Mouse (Mus musculus): ENCODE data around the gene Eprs. TPM values are rescaled to one million over a fixed set of nuclear protein-coding genes. Genes with fewer than 3 reads are reported as not detected.
"Not testable (repeated sequence)": the region's sequence is repeated elsewhere in the genome, so short reads cannot be mapped to it uniquely, and the experiment has no call there.

Gene Eprs
- 112 and 150 TPM in 2 replicates for polyA plus RNA-seq (2016; fragmentation: Nextera tagmentation; extraction: Ambion mirVana)

DNA sequence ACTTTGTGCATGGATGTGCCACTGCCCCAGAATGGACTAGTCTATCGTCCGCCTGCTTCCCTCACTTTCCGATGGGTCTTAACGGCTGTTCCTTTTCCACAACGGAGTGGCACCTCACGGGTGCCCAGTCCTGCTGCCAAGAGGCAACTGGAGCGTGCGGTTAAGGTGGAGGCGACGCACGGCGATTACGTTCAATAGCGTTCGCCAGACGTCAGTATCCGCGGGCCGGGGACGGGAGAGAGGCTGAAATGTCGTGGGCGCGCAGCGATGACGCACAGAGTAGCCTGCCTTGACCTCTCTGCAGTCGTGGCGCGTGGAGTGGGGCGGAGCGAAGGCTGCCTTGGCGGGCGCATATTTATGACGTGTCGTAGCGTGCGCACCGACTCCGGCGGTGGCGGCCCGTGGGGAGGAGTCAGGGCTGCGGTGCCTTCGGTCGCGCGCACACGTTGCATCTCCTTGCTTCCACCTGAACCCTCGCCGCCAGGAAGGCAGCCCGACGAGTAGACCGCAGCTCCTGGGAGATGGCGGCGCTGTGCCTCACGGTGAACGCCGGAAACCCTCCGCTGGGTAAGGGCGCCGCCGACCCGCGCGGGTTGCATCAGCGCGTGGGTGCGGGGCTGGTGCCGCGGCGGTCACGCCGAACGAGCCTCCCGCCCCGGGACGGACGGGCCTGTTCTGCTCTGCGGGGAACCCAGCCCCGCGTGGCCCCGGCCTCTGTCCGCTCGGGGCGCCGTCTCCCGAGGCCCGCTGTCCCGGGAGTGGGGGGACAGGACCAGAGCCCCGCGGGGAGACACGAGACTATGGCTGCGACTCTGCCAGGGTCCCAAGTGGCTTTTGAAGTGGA lies at the start of gene Eprs:
Eprs (plus strand) TSS at position 368 of the 844 bp plus-strand sequence.
- under 1% methylated on average over 92 of the region's 92 CpGs for WGBS
- Histone ChIP-seq H3K27me3 (ENCODE audit: insufficient read depth, poor library complexity, severe bottlenecking) (no peaks in the 10 kb centered on the region), H3K4me1 (replicated peaks) (peaks cover 28% of the 10 kb centered on the region), H3K27ac (peak within 1 kb of the TSS; percentile 92), H3K4me3 (peak within 1 kb of the TSS; percentile 93), H3K9me3 (no peaks in the 10 kb centered on the region), H3K36me3 (peaks cover 26% of the 10 kb centered on the region)
- DNase-seq (ENCODE audit: low spot score) = peak; percentile 99

DNA sequence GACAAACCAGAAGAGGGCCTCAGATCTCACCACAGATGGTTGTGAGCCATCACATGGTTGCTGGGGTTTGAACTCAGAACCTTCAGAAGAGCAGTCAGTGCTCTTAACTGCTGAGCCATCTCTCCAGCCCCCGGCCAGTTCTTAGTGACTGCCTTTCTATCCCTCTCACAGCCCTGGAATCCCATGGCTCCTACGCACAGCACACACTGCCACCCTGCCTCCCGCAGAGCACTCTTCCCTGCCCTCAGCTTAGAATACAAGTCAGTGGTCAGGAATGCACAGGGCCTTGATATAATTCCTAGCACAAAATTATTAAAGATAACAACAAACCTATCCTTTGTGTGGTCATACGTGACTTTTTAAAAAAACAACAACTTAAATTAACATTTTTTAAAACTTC lies 48.3 kb upstream of the Eprs start:
- 95% methylated on average over 4 of the region's 4 CpGs for WGBS
- no peak for DNase-seq (ENCODE audit: low spot score)
- Histone ChIP-seq H3K4me1 (replicated peaks) (no peaks in the 10 kb centered on the region), H3K4me3 (no peak overlapping the region), H3K27ac (no peak overlapping the region), H3K9me3 (no peaks in the 10 kb centered on the region), H3K36me3 (peaks cover 78% of the 10 kb centered on the region), H3K27me3 (ENCODE audit: insufficient read depth, poor library complexity, severe bottlenecking) (no peaks in the 10 kb centered on the region)

DNA sequence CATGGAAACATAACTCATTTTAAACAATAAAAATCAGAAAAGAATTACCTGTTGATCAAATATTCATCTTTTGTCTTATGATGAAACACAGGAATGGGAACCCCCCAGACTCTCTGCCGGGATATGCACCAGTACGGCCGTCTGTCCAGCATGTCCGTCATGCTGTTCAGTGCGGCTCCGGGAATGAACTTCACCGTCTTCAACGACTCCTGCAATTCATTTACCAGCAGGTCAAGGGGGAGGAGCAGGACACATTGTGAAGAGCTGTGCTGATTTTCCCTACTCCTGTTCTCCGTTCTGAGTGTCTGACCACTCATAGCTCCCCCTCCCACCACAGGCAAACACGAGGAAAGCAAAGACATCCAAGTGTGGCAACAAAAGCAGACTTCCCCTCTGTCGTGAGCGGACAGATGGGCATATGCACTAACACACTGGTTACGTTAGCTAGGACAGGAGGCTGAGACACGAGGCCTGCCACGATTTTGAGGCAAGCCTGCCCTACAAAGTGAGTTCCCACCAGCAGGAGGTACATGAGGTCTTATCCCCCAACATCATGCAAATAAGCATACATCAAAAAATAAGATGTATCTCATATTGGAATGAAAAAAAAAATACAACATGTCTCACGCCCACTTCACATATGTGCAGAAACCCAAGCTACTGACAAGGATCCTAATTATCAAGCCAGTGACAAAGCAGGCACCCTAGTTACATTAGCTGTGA lies 46.8 kb upstream of the Eprs start:
- Histone ChIP-seq H3K27me3 (ENCODE audit: insufficient read depth, poor library complexity, severe bottlenecking) (no peaks in the 10 kb centered on the region), H3K36me3 (peaks cover 87% of the 10 kb centered on the region), H3K27ac (no peak overlapping the region), H3K9me3 (no peaks in the 10 kb centered on the region), H3K4me3 (no peak overlapping the region), H3K4me1 (replicated peaks) (no peaks in the 10 kb centered on the region)
- no peak for DNase-seq (ENCODE audit: low spot score)
- WGBS = 89% methylated on average over 16 of the region's 16 CpGs

DNA sequence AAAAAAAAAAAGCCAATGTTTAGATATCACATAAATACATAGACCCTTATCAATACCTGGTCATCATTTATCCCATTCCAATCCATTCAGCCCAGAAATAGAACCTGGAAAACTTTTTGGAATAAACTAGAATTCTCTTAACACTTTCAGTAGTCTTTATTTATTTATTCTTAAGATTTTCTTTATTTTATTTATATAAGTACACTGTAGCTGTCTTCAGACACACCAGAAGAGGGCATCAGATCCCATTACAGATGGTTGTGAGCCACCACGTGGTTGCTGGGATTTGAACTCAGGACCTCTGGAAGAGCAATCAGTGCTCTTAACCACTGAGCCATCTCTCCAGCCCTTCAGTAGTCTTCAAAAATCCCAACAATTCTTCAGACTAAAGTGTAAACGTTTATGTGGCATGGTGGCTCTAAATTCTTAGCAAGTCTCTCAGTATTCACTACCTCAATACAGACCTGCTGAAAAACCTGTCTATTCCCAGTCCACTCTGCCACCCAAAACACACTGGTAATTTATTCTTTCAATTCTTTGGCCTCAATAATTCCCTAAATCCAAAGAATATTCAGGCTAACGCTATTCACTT lies 35.0 kb upstream of the Eprs start:
- Histone ChIP-seq H3K4me1 (replicated peaks) (peaks cover 35% of the 10 kb centered on the region), H3K4me3 (peak overlapping the region; percentile 93), H3K36me3 (peaks cover 43% of the 10 kb centered on the region)
- WGBS = 69% methylated on average over 3 of the region's 3 CpGs
- H3K9me3 ChIP-seq; DNase-seq (ENCODE audit: low spot score); H3K27me3 ChIP-seq (ENCODE audit: insufficient read depth, poor library complexity, severe bottlenecking); H3K27ac ChIP-seq: not testable (repeated sequence)

DNA sequence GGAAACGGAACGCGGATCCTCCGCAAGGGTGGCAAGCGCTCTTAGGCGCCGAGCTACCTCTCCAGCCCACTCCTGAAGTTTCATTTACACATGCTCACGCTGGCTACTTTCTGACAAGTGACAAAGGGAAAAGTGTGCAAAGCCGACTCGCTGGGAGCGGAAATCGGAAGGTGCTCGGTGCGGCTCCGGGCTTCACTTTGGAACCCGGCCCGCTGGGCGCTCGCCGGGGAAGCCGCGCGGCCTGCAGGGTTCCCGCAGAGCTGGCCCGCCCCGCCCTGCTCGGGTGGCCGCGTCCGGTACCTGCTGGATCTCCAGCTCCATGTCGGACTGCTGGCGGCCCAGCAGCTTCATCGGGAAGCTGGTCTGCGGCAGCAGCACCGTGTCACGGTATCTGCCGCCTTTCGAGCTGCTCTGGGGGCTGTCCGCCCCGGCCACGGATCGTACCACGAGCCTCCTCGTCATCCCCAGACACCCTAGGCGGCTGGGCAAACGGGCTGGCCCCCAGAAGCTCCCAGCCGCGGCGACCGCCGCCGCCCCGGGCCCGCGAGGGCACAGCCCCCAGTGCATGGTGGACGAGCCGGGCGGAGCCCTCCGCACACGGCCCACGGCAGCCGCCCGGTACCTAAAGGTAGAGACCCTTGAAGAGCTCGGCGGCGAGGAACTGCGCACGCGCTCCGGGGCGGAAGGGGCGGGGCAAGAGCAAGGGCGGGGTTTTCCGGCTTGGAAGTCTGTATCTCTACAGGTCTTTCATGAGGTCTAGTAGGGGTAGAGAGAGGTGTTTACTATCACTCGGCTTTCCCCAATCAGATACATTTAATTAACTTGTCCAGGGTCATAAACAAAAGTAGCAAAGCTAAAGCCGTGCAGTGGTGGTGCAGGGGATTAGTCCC lies 33.9 kb upstream of the Eprs start, which contains the start of gene Iars2:
Iars2 (minus strand) TSS at position 676 of the 890 bp plus-strand sequence.
- peak within 1 kb of the TSS; percentile 93 for H3K27ac ChIP-seq
- no peaks in the 10 kb centered on the region for H3K27me3 ChIP-seq (ENCODE audit: insufficient read depth, poor library complexity, severe bottlenecking)
- peaks cover 32% of the 10 kb centered on the region for H3K36me3 ChIP-seq
- H3K4me3 ChIP-seq = peak within 1 kb of the TSS; percentile 93
- peaks cover 45% of the 10 kb centered on the region for H3K4me1 ChIP-seq (replicated peaks)
- DNase-seq (ENCODE audit: low spot score) = peak; percentile 95
- under 1% methylated on average over 76 of the region's 76 CpGs for WGBS
- no peaks in the 10 kb centered on the region for H3K9me3 ChIP-seq

DNA sequence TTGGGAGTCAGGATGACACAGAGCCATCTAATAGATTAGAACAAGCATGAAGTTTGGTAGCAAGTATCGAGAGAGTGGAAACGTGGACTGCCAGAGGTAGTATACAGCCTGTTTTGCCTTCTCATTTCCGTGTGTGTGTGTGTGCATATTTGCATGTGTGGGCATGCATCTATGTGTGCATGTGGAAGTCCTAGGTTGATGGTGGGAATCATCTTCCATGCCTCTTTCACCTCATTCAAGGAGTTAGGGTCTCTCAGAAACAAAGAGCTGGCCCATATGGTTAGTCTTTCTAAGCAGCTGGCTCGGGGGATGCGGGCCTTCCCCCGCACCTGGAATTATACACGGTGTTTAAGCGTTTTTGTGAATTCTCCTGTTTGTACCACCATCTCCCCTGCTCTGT lies 33.0 kb upstream of the Eprs start:
- peaks cover 48% of the 10 kb centered on the region for H3K4me1 ChIP-seq (replicated peaks)
- peak overlapping the region; percentile 93 for H3K4me3 ChIP-seq
- H3K36me3 ChIP-seq = peaks cover 28% of the 10 kb centered on the region
- no peaks in the 10 kb centered on the region for H3K9me3 ChIP-seq
- 92% methylated on average over 8 of the region's 8 CpGs for WGBS
- no peaks in the 10 kb centered on the region for H3K27me3 ChIP-seq (ENCODE audit: insufficient read depth, poor library complexity, severe bottlenecking)
- H3K27ac ChIP-seq = peak overlapping the region; percentile 93
- no peak for DNase-seq (ENCODE audit: low spot score)

DNA sequence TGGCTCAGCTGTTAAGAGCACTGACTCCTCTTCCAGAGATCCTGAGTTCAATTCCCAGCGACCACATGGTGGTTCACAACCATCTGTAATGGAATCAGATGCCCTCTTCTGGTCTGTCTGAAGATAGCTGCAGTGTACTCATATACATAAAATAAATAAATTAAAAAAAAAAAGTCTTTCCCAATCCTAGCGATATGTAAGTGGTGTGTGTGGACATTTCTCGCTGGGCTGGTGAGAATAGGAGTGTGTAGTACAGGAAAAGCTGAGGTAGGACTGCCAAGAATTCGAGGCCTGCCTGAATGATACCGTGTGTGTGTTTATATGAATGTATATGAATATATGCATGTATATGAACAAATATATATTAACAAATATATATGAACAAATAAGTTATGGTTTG lies 31.5 kb upstream of the Eprs start:
- DNase-seq (ENCODE audit: low spot score) = no peak
- Histone ChIP-seq H3K9me3 (no peaks in the 10 kb centered on the region), H3K4me3 (peak overlapping the region; percentile 70), H3K36me3 (peaks cover 16% of the 10 kb centered on the region), H3K27ac (peak overlapping the region; percentile 89; the same call in 1 of the 2 replicates), H3K4me1 (replicated peaks) (peaks cover 52% of the 10 kb centered on the region), H3K27me3 (ENCODE audit: insufficient read depth, poor library complexity, severe bottlenecking) (no peaks in the 10 kb centered on the region)
- WGBS = 61% methylated on average over 5 of the region's 5 CpGs

DNA sequence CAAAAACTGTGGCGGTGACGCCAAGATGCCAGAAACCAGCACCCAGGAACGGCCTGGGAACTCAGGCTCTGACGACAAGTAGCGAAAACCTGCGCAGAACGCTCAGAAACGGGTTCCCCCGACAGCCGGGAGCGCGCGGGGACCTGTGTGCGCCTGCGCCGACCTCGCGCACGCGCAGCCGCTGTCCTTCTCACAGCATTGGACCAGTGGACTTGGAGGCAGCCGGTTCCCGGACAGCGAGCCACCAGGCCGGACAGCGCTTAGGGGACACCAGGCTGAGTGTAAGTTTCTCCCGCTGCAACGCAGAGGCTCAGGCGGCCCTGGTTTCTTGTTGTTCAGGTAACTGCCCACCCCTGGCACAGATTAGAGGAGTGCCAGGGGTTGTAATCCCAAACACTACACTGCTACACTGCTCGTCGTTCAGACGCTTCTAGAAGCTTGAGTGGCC lies 30.8 kb upstream of the Eprs start, which contains the start of gene Bpnt1:
Bpnt1 (plus strand) TSS at position 167 of the 448 bp plus-strand sequence.
- DNase-seq (ENCODE audit: low spot score) = peak; percentile 91
- Histone ChIP-seq H3K27me3 (ENCODE audit: insufficient read depth, poor library complexity, severe bottlenecking) (no peaks in the 10 kb centered on the region), H3K27ac (peak within 1 kb of the TSS; percentile 89), H3K4me3 (peak within 1 kb of the TSS; percentile 70), H3K36me3 (peaks cover 10% of the 10 kb centered on the region), H3K9me3 (no peaks in the 10 kb centered on the region), H3K4me1 (replicated peaks) (peaks cover 52% of the 10 kb centered on the region)
- under 1% methylated on average over 32 of the region's 32 CpGs for WGBS

DNA sequence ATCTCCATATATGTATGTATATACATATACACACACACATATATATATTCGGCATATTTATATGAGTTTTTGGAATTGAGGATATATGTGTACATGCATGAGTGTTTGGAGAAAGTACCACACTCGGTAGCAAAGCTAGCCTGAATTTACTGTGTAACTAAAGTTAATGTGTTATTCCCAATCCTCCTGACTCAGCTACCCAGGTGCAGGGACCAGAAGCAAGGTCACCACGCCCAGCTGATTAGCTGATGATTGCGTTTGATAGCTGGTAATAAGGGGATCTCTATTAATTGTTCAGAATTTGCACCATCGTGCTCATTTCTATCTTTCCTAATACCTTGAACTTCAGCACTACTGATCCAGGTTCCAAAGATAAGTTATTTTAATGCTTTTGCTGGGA lies 29.2 kb upstream of the Eprs start:
- 92% methylated on average over 5 of the region's 5 CpGs for WGBS
- Histone ChIP-seq H3K27me3 (ENCODE audit: insufficient read depth, poor library complexity, severe bottlenecking) (no peaks in the 10 kb centered on the region), H3K9me3 (no peaks in the 10 kb centered on the region), H3K4me3 (no peak overlapping the region), H3K27ac (no peak overlapping the region), H3K36me3 (peaks cover 23% of the 10 kb centered on the region), H3K4me1 (replicated peaks) (peaks cover 45% of the 10 kb centered on the region)
- no peak for DNase-seq (ENCODE audit: low spot score)

DNA sequence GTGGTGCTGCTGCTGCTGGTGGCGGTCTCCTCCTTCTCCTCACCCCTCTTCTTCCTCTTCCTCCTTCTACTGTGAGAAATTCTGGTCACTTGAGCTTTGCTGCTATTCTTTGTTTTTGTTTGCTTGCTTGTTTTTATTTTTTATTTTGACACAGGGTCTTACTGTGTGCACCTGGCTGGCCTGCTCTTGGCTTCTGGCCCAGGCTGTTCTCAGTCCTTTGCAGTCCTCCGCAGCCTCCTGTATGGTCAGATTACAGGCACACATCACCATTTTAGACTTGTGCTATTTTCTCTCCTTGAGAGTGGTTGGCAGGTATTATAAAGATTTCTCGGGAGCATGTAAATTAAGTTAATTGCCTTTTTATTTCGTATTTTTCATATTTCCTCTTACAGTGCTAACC lies 28.7 kb upstream of the Eprs start:
- no peak for DNase-seq (ENCODE audit: low spot score)
- H3K9me3 ChIP-seq = no peaks in the 10 kb centered on the region
- WGBS = 90% methylated on average over 4 of the region's 4 CpGs
- no peak overlapping the region for H3K4me3 ChIP-seq
- H3K4me1 ChIP-seq (replicated peaks) = peaks cover 40% of the 10 kb centered on the region
- H3K27ac ChIP-seq = no peak overlapping the region
- H3K27me3 ChIP-seq (ENCODE audit: insufficient read depth, poor library complexity, severe bottlenecking) = no peaks in the 10 kb centered on the region
- H3K36me3 ChIP-seq = peaks cover 28% of the 10 kb centered on the region

DNA sequence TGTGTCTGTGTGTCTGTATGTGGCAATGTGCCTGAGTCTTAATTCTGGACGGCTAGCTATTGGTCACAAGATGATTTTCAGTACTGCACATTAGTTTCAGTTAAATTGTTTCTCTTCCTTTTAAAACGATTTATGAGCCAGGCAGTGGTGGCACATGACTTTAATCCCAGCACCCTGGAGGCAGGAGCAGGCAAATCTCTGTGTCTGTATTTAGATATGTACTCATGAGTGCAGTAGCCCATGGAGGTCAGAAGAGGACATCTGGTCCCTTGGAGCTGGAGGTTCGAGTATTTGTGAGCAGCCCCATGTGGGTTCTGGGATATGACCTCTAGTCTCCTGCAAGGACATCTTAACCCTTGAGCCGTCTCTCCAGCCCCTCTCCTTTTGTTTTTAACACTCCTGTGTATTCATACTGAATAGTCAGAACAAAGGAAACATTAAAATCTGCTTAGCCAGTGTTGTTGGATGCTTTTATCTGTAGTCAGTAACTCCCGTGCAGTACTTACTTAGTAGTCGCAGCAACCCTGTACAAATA lies 27.5 kb upstream of the Eprs start:
- H3K4me1 ChIP-seq (replicated peaks) = peaks cover 31% of the 10 kb centered on the region
- no peaks in the 10 kb centered on the region for H3K9me3 ChIP-seq
- no peak overlapping the region for H3K27ac ChIP-seq
- no peak for DNase-seq (ENCODE audit: low spot score)
- H3K36me3 ChIP-seq = peaks cover 39% of the 10 kb centered on the region
- H3K4me3 ChIP-seq = no peak overlapping the region
- H3K27me3 ChIP-seq (ENCODE audit: insufficient read depth, poor library complexity, severe bottlenecking) = no peaks in the 10 kb centered on the region
- 78% methylated on average over 6 of the region's 6 CpGs for WGBS

DNA sequence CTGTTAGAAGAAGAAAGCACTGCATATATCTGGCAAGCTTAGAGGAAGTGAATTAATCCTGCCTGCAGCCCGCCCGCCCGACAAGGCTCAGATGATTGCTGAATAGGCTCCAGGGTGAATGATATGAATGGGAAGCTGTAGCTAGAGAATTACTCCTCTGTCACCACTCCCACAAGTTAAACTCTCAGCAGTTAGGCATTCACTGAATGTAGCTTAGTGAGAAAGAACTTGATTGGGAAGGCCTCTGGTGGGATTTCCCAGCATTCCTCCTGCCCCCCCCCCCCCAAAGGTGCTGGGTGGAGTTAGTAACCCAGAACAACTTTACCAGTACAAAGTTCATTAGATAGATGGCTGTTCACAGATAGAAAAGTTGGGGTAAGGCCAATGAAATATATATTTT lies 26.3 kb upstream of the Eprs start:
- peaks cover 51% of the 10 kb centered on the region for H3K36me3 ChIP-seq
- H3K9me3 ChIP-seq = no peaks in the 10 kb centered on the region
- no peak overlapping the region for H3K4me3 ChIP-seq
- H3K27me3 ChIP-seq (ENCODE audit: insufficient read depth, poor library complexity, severe bottlenecking) = no peaks in the 10 kb centered on the region
- DNase-seq (ENCODE audit: low spot score) = no peak
- H3K27ac ChIP-seq = no peak overlapping the region
- H3K4me1 ChIP-seq (replicated peaks) = peaks cover 29% of the 10 kb centered on the region
- WGBS = 71% methylated on average over 3 of the region's 3 CpGs
